Mouse (Mus musculus): Measurements from ENCODE around the gene Retsat. TPM values are rescaled to one million over a fixed set of nuclear protein-coding genes. Genes with fewer than 3 reads are reported as not detected.

Gene Retsat
- total and polyA plus RNA-seq, 3 experiments, result 12.6 to 25.6 (median 13.6) TPM

- DNase-seq (ENCODE audit: low spot score) (no peak), ATAC-seq (ENCODE audit: extremely low read depth, insufficient number of reproducible peaks, low FRiP score, poor library complexity, severe bottlenecking) (no peak)
- Histone ChIP-seq H3K4me3 (ENCODE audit: low read depth, low read length) (peak overlapping the region; percentile 63; the same call in 1 of the 2 replicates), H3K4me1 (ENCODE audit: insufficient read depth, low read depth, low read length) (peaks cover 58% of the 10 kb centered on the region), H3K27me3 (ENCODE audit: insufficient read depth, low read length) (no peaks in the 10 kb centered on the region), H3K36me3 (replicated peaks) (peaks cover 51% of the 10 kb centered on the region), H3K9me3 (replicated peaks) (no peaks in the 10 kb centered on the region)
- no peak for TF ChIP-seq TAL1 (conservative IDR thresholded peaks at IDR 0.05; ENCODE audit: low read depth, low read length)
- TF ChIP-seq POLR2AphosphoS5 (IDR thresholded peaks at IDR 0.05; ENCODE audit: insufficient replicate concordance, low read depth, low read length), result no peak
- no peak for TF ChIP-seq GATA2 (IDR thresholded peaks at IDR 0.05; ENCODE audit: borderline replicate concordance, low read depth, low read length)
- TF ChIP-seq GATA1 (IDR thresholded peaks at IDR 0.05; ENCODE audit: borderline replicate concordance, low read length), result no peak
- TF ChIP-seq CTCF (IDR thresholded peaks at IDR 0.05; ENCODE audit: low read depth, low read length), result no peak
Measured at GRCm38 (mm10) chr6:72553079-72553412, 45.2 kb upstream of the Retsat start.

DNA sequence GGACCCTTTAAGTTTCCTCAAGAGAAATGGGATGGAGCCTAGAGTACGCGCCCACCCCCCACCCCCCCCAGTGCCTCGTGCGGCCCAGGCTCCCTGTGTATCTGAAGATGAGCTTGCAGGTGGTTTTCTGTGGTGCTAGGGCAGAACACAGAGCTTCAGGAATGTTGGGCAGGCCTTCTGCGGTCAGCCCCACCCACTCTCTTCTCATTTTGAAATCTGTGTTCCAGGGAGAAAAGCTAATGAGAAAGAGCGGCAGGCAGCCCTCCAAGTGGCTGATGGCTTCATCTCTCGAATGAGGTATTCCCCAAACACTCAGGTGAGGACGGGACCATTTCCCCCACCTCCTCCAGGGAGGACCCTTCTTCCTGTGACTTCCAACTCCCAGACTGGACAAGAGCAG is 37.5 kb upstream of the Retsat start:
- Histone ChIP-seq H3K4me1 (ENCODE audit: insufficient read depth, low read depth, low read length) (peaks cover 4% of the 10 kb centered on the region; the same call in 1 of the 2 replicates), H3K9me3 (replicated peaks) (no peaks in the 10 kb centered on the region), H3K27me3 (ENCODE audit: insufficient read depth, low read length) (no peaks in the 10 kb centered on the region), H3K36me3 (replicated peaks) (peaks cover 64% of the 10 kb centered on the region), H3K4me3 (ENCODE audit: low read depth, low read length) (no peak overlapping the region)
- ATAC-seq (ENCODE audit: extremely low read depth, insufficient number of reproducible peaks, low FRiP score, poor library complexity, severe bottlenecking) (no peak), DNase-seq (ENCODE audit: low spot score) (no peak)
- TF ChIP-seq TAL1 (conservative IDR thresholded peaks at IDR 0.05; ENCODE audit: low read depth, low read length), result no peak

DNA sequence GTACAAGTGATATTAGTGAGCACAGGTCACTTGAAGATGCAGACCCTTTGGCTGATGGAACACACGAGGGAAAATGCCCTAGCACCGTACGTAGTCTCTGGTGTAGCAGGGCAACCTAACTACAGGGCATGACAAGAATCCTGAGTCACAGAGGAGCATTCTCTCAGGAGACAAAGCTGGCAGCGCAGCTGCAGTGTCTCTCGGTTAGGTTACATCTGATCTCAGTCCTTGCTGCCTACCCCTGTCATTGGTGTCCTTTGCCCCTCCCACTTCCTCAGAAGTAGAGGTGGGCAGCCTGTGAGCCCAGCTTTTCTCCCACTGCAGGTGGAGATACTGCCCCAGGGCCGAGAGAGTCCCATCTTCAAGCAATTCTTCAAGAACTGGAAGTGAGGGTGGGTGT is 35.8 kb upstream of the Retsat start:
- Histone ChIP-seq H3K4me3 (ENCODE audit: low read depth, low read length) (no peak overlapping the region), H3K36me3 (replicated peaks) (peaks cover 64% of the 10 kb centered on the region), H3K27me3 (ENCODE audit: insufficient read depth, low read length) (no peaks in the 10 kb centered on the region), H3K4me1 (ENCODE audit: insufficient read depth, low read depth, low read length) (peaks cover 4% of the 10 kb centered on the region; the same call in 1 of the 2 replicates), H3K9me3 (replicated peaks) (no peaks in the 10 kb centered on the region)
- no peak for TF ChIP-seq CTCF (IDR thresholded peaks at IDR 0.05; ENCODE audit: low read depth, low read length)
- ATAC-seq (ENCODE audit: extremely low read depth, insufficient number of reproducible peaks, low FRiP score, poor library complexity, severe bottlenecking) (no peak), DNase-seq (ENCODE audit: low spot score) (no peak)

- no peak for TF ChIP-seq GATA2 (IDR thresholded peaks at IDR 0.05; ENCODE audit: borderline replicate concordance, low read depth, low read length)
- TF ChIP-seq TAL1 (conservative IDR thresholded peaks at IDR 0.05; ENCODE audit: low read depth, low read length), result no peak
- TF ChIP-seq CTCF (IDR thresholded peaks at IDR 0.05; ENCODE audit: low read depth, low read length), result no peak
- TF ChIP-seq POLR2AphosphoS5 (IDR thresholded peaks at IDR 0.05; ENCODE audit: insufficient replicate concordance, low read depth, low read length), result no peak
- TF ChIP-seq GATA1 (IDR thresholded peaks at IDR 0.05; ENCODE audit: borderline replicate concordance, low read length), result no peak
- DNase-seq (ENCODE audit: low spot score) (no peak), ATAC-seq (ENCODE audit: extremely low read depth, insufficient number of reproducible peaks, low FRiP score, poor library complexity, severe bottlenecking) (no peak)
- Histone ChIP-seq H3K4me1 (ENCODE audit: insufficient read depth, low read depth, low read length) (peaks cover 4% of the 10 kb centered on the region; the same call in 1 of the 2 replicates), H3K4me3 (ENCODE audit: low read depth, low read length) (no peak overlapping the region), H3K36me3 (replicated peaks) (peaks cover 64% of the 10 kb centered on the region), H3K27me3 (ENCODE audit: insufficient read depth, low read length) (no peaks in the 10 kb centered on the region), H3K9me3 (replicated peaks) (no peaks in the 10 kb centered on the region)
Measured at GRCm38 (mm10) chr6:72562894-72563293, 35.4 kb upstream of the Retsat start.

GRCm38 (mm10) chr6:72565506-72565905 is 32.8 kb upstream of the Retsat start:
- no peaks in the 10 kb centered on the region for H3K27me3 ChIP-seq (ENCODE audit: insufficient read depth, low read length)
- peaks cover 61% of the 10 kb centered on the region for H3K36me3 ChIP-seq (replicated peaks)
- H3K4me1 ChIP-seq (ENCODE audit: insufficient read depth, low read depth, low read length), result peaks cover 2% of the 10 kb centered on the region; the same call in 1 of the 2 replicates
- no peak for TF ChIP-seq CTCF (IDR thresholded peaks at IDR 0.05; ENCODE audit: low read depth, low read length)
- no peak for DNase-seq (ENCODE audit: low spot score)
- H3K4me3 ChIP-seq (ENCODE audit: low read depth, low read length), result no peak overlapping the region
- H3K9me3 ChIP-seq (replicated peaks), result no peaks in the 10 kb centered on the region
- ATAC-seq (ENCODE audit: extremely low read depth, insufficient number of reproducible peaks, low FRiP score, poor library complexity, severe bottlenecking), result no peak

GRCm38 (mm10) chr6:72566044-72566443 is 32.2 kb upstream of the Retsat start:
- Histone ChIP-seq H3K27me3 (ENCODE audit: insufficient read depth, low read length) (no peaks in the 10 kb centered on the region), H3K9me3 (replicated peaks) (no peaks in the 10 kb centered on the region), H3K36me3 (replicated peaks) (peaks cover 61% of the 10 kb centered on the region), H3K4me3 (ENCODE audit: low read depth, low read length) (no peak overlapping the region), H3K4me1 (ENCODE audit: insufficient read depth, low read depth, low read length) (peaks cover 2% of the 10 kb centered on the region; the same call in 1 of the 2 replicates)
- TF ChIP-seq GATA2 (IDR thresholded peaks at IDR 0.05; ENCODE audit: borderline replicate concordance, low read depth, low read length) (no peak), CTCF (IDR thresholded peaks at IDR 0.05; ENCODE audit: low read depth, low read length) (peak; percentile 65)
- 0 out of 2 replicates have a peak, but pooled peaks have one; percentile 40 for ATAC-seq (ENCODE audit: extremely low read depth, insufficient number of reproducible peaks, low FRiP score, poor library complexity, severe bottlenecking)
- peak; percentile 72 for DNase-seq (ENCODE audit: low spot score)

- Histone ChIP-seq H3K4me3 (ENCODE audit: low read depth, low read length) (no peak overlapping the region), H3K36me3 (replicated peaks) (peaks cover 57% of the 10 kb centered on the region), H3K4me1 (ENCODE audit: insufficient read depth, low read depth, low read length) (peaks cover under 1% of the 10 kb centered on the region; the same call in 1 of the 2 replicates), H3K9me3 (replicated peaks) (no peaks in the 10 kb centered on the region), H3K27me3 (ENCODE audit: insufficient read depth, low read length) (no peaks in the 10 kb centered on the region)
- TF ChIP-seq GATA2 (IDR thresholded peaks at IDR 0.05; ENCODE audit: borderline replicate concordance, low read depth, low read length), result no peak
- TF ChIP-seq POLR2AphosphoS5 (IDR thresholded peaks at IDR 0.05; ENCODE audit: insufficient replicate concordance, low read depth, low read length), result no peak
- no peak for TF ChIP-seq GATA1 (IDR thresholded peaks at IDR 0.05; ENCODE audit: borderline replicate concordance, low read length)
- no peak for TF ChIP-seq CTCF (IDR thresholded peaks at IDR 0.05; ENCODE audit: low read depth, low read length)
- TF ChIP-seq TAL1 (conservative IDR thresholded peaks at IDR 0.05; ENCODE audit: low read depth, low read length), result no peak
- no peak for ATAC-seq (ENCODE audit: extremely low read depth, insufficient number of reproducible peaks, low FRiP score, poor library complexity, severe bottlenecking)
- DNase-seq (ENCODE audit: low spot score), result no peak
Measured at GRCm38 (mm10) chr6:72567508-72567907, 30.8 kb upstream of the Retsat start.

All from G1E (cell line).